Mouse (Mus musculus) lung, postnatal 0 days (tissue): Measurements from ENCODE around the gene Ccndbp1. TPM values are rescaled to one million over a fixed set of nuclear protein-coding genes. Genes with fewer than 3 reads are reported as not detected.

Experiments
- ATAC-seq: fragments of 200-750 bp; cut with Nextera tagmentation; 2 replicates; pipeline ENCODE4 v1.8.0; 2017; ENCODE audit warnings: moderate library complexity
- DNase-seq: peaks from one replicate; pipeline ENCODE4 v3.0.0-alpha.2; 2016; ENCODE audit warnings: low spot score
- H3K27ac ChIP-seq: fragments of 300-500 bp; sonication (generic); 2 replicates; pipeline ENCODE4 v1.5.1; 2014; ENCODE audit warnings: antibody characterized with exemption, mild to moderate bottlenecking, low read length, mixed read lengths
- H3K27me3 ChIP-seq: fragments of 300-500 bp; sonication (generic); replicated peaks from 2 replicates; pipeline ENCODE4 v1.6.1; 2014; ENCODE audit warnings: low read length, mixed read lengths; ENCODE audit not compliant: insufficient read depth
- H3K36me3 ChIP-seq: fragments of 300-500 bp; sonication (generic); 2 replicates; pipeline ENCODE4 v1.6.1; 2014; ENCODE audit warnings: low read length, mixed read lengths; ENCODE audit not compliant: insufficient read depth
- H3K4me1 ChIP-seq: fragments of 300-500 bp; sonication (generic); 2 replicates; pipeline ENCODE4 v1.6.1; 2014; ENCODE audit warnings: antibody characterized with exemption, low read depth, low read length, mixed read lengths; ENCODE audit not compliant: insufficient read depth
- H3K4me2 ChIP-seq: fragments of 300-500 bp; sonication (generic); replicated peaks from 2 replicates; pipeline ENCODE4 v1.6.1; 2014; ENCODE audit warnings: low read depth, mild to moderate bottlenecking, low read length, moderate library complexity, mixed read lengths
- H3K4me3 ChIP-seq: fragments of 300-500 bp; sonication (generic); 2 replicates; pipeline ENCODE4 v1.5.1; 2014; ENCODE audit warnings: low read depth, low read length
- H3K9ac ChIP-seq: fragments of 300-500 bp; sonication (generic); replicated peaks from 2 replicates; pipeline ENCODE4 v1.6.1; 2014; ENCODE audit warnings: low read depth, mild to moderate bottlenecking
- H3K9me3 ChIP-seq: fragments of 300-500 bp; sonication (generic); 2 replicates; pipeline ENCODE4 v1.6.1; 2016; ENCODE audit warnings: low read length, mixed read lengths
- CTCF ChIP-seq: IDR thresholded peaks from 2 replicates; pipeline ENCODE4 v1.5.1; 2016; ENCODE audit warnings: antibody characterized with exemption, mild to moderate bottlenecking
- EP300 ChIP-seq: IDR thresholded peaks from 2 replicates; pipeline ENCODE4 v1.6.1; 2016; ENCODE audit warnings: antibody characterized with exemption, mild to moderate bottlenecking, control low read depth
- WGBS: fragments of 180-500 bp; shearing (Covaris S2); extraction: QIAGEN DNeasy Blood & Tissue Kit; methylation state at CpG from one replicate; pipeline ENCODE4 v1.1.7; 2014; 5-methylcytosine and 5-hydroxymethylcytosine counted together
- polyA plus RNA-seq: library from polyadenylated mRNA; unstranded; fragments of >200 nt; fragmentation: Nextera tagmentation; extraction: Ambion mirVana; gene quantifications from 2 replicates; pipeline ENCODE4 v1.2.1, GENCODE M21; 2015

Ccndbp1 gene
- polyA plus RNA-seq, result 55.6 and 56.8 TPM in 2 replicates

DNA sequence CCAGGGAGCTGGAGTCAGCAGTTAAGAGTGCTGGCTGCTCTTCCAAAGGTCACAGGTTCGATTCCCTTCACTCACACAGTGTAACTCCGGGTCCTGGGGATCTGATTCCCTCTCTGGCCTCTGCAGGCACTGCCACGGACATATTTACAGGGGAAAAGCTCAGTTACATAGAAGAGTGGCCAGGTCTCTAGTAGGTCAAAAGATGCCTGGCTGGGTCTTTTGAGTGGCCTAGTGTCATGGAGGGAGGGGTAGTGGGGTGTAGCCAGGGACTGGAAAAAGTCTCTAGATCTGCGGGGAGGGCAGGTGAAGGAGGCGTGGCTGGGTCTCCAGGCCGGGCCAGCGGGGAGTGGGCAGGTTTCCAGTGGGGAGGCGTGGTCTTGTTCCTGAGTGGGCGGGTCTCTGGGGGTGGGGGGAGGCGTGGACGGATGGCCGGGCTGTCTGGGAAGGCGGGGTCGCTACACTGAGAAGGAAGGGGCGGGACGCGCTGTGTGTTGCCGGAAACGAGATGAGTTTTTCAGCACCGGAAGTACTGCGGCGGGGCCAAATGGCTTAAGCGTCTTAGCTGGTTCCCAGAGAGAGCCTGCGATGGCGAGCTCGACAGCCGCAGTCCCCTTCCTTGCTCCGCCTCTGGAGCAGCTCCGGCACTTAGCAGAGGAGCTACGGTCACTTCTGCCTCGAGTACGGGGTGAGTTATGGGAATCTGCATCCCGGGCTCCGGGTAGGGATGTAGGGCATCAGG lies at the start of gene Ccndbp1:
Gene Ccndbp1 (plus strand): TSS at position 479 of the 739 bp plus-strand sequence.
- peak within 1 kb of the TSS; percentile 41 for H3K9ac ChIP-seq
- H3K36me3 ChIP-seq, result peaks cover 19% of the 10 kb centered on the region; the same call in 1 of the 2 replicates
- peak within 1 kb of the TSS; percentile 62 for H3K4me3 ChIP-seq
- no peaks in the 10 kb centered on the region for H3K9me3 ChIP-seq
- 1% methylated on average over 32 of the region's 34 CpGs for WGBS
- no peak for TF ChIP-seq CTCF
- no peak for TF ChIP-seq EP300
- peaks cover 6% of the 10 kb centered on the region; the same call in 1 of the 2 replicates for H3K4me1 ChIP-seq
- peak within 1 kb of the TSS; percentile 76 for H3K4me2 ChIP-seq
- DNase-seq (peak; percentile 98), ATAC-seq (peak; percentile 99)
- no peaks in the 10 kb centered on the region for H3K27me3 ChIP-seq
- no peak within 1 kb of the TSS for H3K27ac ChIP-seq

DNA sequence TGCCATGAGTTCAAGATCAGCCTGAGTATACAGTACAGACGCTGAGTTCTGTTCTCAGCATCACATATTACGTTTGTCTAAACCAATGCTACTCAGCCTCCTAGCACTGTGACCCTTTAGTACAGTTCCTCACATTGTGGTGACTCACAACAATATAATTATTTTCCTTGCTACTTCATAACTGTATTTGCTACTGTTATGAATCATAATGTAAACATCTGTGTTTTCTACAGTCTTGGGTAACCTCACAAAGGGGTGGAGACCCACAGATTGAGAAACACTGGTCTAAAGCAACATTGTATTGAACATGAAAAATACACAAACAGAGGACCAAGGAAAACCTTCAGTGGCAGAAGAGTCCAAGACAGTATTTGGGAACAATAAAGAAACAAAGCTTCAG lies 48.8 kb upstream of the Ccndbp1 start:
- peak overlapping the region; percentile 68 for H3K27ac ChIP-seq
- WGBS, result 45% methylated on average over 2 of the region's 2 CpGs
- ATAC-seq, result peak; percentile 93

DNA sequence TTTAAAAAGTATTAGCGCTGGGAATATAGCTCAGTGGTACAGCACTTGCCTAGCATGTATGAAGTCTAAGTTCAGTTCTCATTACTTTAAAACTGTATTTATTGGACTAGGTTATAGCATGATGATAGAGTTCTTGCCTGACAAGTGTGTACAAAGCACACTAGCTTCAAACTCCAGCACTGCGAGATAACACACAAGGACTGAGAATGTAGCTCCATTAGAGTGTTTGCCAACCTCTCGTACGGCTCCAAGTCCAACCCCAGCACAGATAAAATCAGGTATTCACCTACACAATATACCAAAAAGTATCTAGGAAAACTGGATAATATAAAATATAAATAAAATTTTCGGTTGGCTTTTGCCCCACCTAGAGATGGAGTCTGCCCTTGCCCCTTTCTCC lies 48.4 kb upstream of the Ccndbp1 start:
- DNase-seq, result peak; percentile 51
- 62% methylated on average over 5 of the region's 5 CpGs for WGBS
- peak; percentile 84 for ATAC-seq
- peak overlapping the region; percentile 68 for H3K27ac ChIP-seq
- H3K4me2 ChIP-seq, result no peak overlapping the region; the same call in 1 of the 2 replicates
- H3K36me3 ChIP-seq, result no peaks in the 10 kb centered on the region
- H3K4me3 ChIP-seq, result no peak overlapping the region
- H3K4me1 ChIP-seq, result no peaks in the 10 kb centered on the region; the same call in 1 of the 2 replicates
- no peak overlapping the region for H3K9ac ChIP-seq
- H3K27me3 ChIP-seq, result no peaks in the 10 kb centered on the region
- TF ChIP-seq CTCF, result no peak
- TF ChIP-seq EP300, result no peak
- H3K9me3 ChIP-seq, result no peaks in the 10 kb centered on the region

More for the DNA sequence above, 48.8 kb upstream of the Ccndbp1 start:
- Histone ChIP-seq H3K9ac (no peak overlapping the region), H3K36me3 (0 out of 2 replicates have a peak, but pooled peaks cover under 1% of the 10 kb centered on the region), H3K4me2 (no peak overlapping the region; the same call in 1 of the 2 replicates), H3K4me3 (no peak overlapping the region), H3K27me3 (no peaks in the 10 kb centered on the region), H3K9me3 (no peaks in the 10 kb centered on the region), H3K4me1 (no peaks in the 10 kb centered on the region)
- peak; percentile 88 for DNase-seq
- TF ChIP-seq CTCF (no peak), EP300 (peak; percentile 86)

DNA sequence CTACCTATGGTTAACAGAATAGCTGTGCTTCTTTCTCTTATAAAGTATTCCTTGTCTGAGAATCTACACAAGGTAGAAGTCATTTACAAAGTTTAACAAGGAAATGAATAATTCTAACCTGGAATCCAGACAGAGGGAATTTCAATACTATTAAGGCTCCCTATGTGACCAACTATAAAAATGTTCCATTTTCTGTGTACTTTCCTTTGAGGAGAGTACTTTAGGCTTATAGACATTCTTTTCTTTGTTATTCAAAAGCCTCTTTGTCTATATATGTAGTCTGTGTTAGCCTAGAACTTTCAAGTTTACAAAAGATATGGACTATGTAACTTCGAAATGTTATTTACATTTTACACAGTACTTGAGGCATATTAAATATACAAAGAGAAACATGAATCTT lies 47.9 kb upstream of the Ccndbp1 start:
- 38% methylated on average over 1 of the region's 1 CpGs for WGBS
- Histone ChIP-seq H3K4me3 (no peak overlapping the region), H3K36me3 (no peaks in the 10 kb centered on the region), H3K4me1 (no peaks in the 10 kb centered on the region; the same call in 1 of the 2 replicates), H3K9me3 (no peaks in the 10 kb centered on the region), H3K4me2 (no peak overlapping the region), H3K9ac (no peak overlapping the region), H3K27ac (peak overlapping the region; percentile 68), H3K27me3 (no peaks in the 10 kb centered on the region)
- TF ChIP-seq CTCF (no peak), EP300 (no peak)
- ATAC-seq, result peak; percentile 38; the same call in 1 of the 2 replicates
- DNase-seq, result peak; percentile 19

DNA sequence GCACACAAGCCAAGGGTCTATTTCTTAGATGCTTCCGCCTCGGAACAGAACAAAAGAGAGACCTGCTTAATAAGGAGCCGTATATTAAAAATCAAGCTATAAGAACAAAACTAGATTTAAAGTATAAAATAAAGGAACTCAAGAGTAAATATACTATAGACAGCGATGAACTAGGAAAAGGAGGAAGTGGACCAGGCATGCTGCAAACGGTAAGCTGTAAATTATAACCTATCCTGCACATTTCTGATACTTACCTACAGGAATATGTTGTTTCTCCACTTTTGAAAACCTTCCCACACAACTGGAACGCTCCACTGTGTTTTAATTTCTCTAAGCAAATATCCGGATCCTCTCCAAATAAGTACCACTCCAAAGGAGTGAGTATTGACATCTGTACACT lies 45.1 kb upstream of the Ccndbp1 start:
- TF ChIP-seq CTCF (no peak), EP300 (peak; percentile 68)
- ATAC-seq (no peak), DNase-seq (no peak)
- Histone ChIP-seq H3K27me3 (no peaks in the 10 kb centered on the region), H3K4me1 (peaks cover 5% of the 10 kb centered on the region; the same call in 1 of the 2 replicates), H3K4me3 (no peak overlapping the region), H3K27ac (no peak overlapping the region), H3K9me3 (no peaks in the 10 kb centered on the region), H3K36me3 (no peaks in the 10 kb centered on the region), H3K4me2 (0 out of 2 replicates have a peak overlapping the region, but pooled peaks have one; percentile 0), H3K9ac (no peak overlapping the region)
- WGBS, result 64% methylated on average over 7 of the region's 7 CpGs

DNA sequence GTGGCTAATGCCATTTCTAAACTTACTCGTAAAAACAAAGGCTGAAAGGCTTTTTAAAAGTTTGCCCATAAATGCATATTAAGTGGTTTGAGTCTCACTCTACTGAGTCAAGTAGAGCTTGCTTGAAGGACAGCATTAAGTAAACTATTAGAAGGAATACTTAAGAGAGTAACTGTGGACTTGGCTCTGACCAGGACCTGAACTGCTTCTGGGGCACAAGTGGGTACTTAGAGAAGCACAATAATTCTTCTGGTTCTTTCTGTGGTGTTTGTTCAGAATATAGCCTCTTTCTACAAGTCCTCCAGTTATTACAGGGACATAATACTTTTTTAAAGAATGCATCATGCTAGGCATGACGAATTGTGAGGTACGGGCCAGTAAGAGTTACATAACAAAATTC lies 42.7 kb upstream of the Ccndbp1 start:
- Histone ChIP-seq H3K4me3 (no peak overlapping the region), H3K27me3 (no peaks in the 10 kb centered on the region), H3K36me3 (no peaks in the 10 kb centered on the region), H3K9me3 (no peaks in the 10 kb centered on the region), H3K27ac (no peak overlapping the region), H3K4me2 (no peak overlapping the region), H3K9ac (no peak overlapping the region), H3K4me1 (peaks cover 15% of the 10 kb centered on the region; the same call in 1 of the 2 replicates)
- ATAC-seq (peak; percentile 89), DNase-seq (peak; percentile 90)
- 60% methylated on average over 3 of the region's 3 CpGs for WGBS
- TF ChIP-seq EP300, result peak; percentile 64; the same call in 1 of the 2 replicates
- TF ChIP-seq CTCF, result no peak
